Mouse (Mus musculus): Measurements from ENCODE around the gene Pusl1. TPM values are rescaled to one million over a fixed set of nuclear protein-coding genes. Genes with fewer than 3 reads are reported as not detected.

Gene Pusl1
- 23.2 and 27.1 TPM in 2 replicates for polyA plus RNA-seq (2011; ENCODE audit: insufficient read length, low read depth, missing spikeins)

GRCm38 (mm10) chr4:155891551-155892001 is at the start of gene Pusl1, which contains the start of gene Acap3:
Gene Pusl1, minus strand, starts transcription at chr4:155891781.
Gene Acap3, plus strand, starts transcription at chr4:155891822.
- peak within 1 kb of the TSS; percentile 92 for H3K27ac ChIP-seq (ENCODE audit: insufficient read depth, low read length)
- H3K4me1 ChIP-seq (ENCODE audit: control insufficient read depth, insufficient read depth, low read length), result peaks cover 7% of the 10 kb centered on the region; the same call in 1 of the 2 replicates
- peak within 1 kb of the TSS; percentile 70 for H3K4me3 ChIP-seq (ENCODE audit: insufficient read depth, low read length)
- no peak for TF ChIP-seq CTCF (IDR thresholded peaks at IDR 0.05; ENCODE audit: borderline replicate concordance, insufficient read depth, low read length)
- TF ChIP-seq POLR2A (IDR thresholded peaks at IDR 0.05; ENCODE audit: low read depth, low read length), result peak; percentile 86

GRCm38 (mm10) chr4:155932031-155932430 is 40.5 kb upstream of the Pusl1 start:
- H3K4me1 ChIP-seq (ENCODE audit: control insufficient read depth, insufficient read depth, low read length), result no peaks in the 10 kb centered on the region
- H3K27ac ChIP-seq (ENCODE audit: insufficient read depth, low read length), result no peak overlapping the region
- no peak overlapping the region for H3K4me3 ChIP-seq (ENCODE audit: insufficient read depth, low read length)
- TF ChIP-seq POLR2A (IDR thresholded peaks at IDR 0.05; ENCODE audit: low read depth, low read length) (no peak), CTCF (IDR thresholded peaks at IDR 0.05; ENCODE audit: borderline replicate concordance, insufficient read depth, low read length) (no peak)

GRCm38 (mm10) chr4:155908751-155909150 is 17.2 kb upstream of the Pusl1 start:
- no peaks in the 10 kb centered on the region for H3K4me1 ChIP-seq (ENCODE audit: control insufficient read depth, insufficient read depth, low read length)
- TF ChIP-seq POLR2A (IDR thresholded peaks at IDR 0.05; ENCODE audit: low read depth, low read length) (no peak), CTCF (IDR thresholded peaks at IDR 0.05; ENCODE audit: borderline replicate concordance, insufficient read depth, low read length) (no peak)
- no peak overlapping the region for H3K27ac ChIP-seq (ENCODE audit: insufficient read depth, low read length)
- H3K4me3 ChIP-seq (ENCODE audit: insufficient read depth, low read length), result no peak overlapping the region

- H3K27ac ChIP-seq (ENCODE audit: insufficient read depth, low read length), result no peak overlapping the region
- TF ChIP-seq POLR2A (IDR thresholded peaks at IDR 0.05; ENCODE audit: low read depth, low read length) (no peak), CTCF (IDR thresholded peaks at IDR 0.05; ENCODE audit: borderline replicate concordance, insufficient read depth, low read length) (no peak)
- H3K4me3 ChIP-seq (ENCODE audit: insufficient read depth, low read length), result no peak overlapping the region
- no peaks in the 10 kb centered on the region for H3K4me1 ChIP-seq (ENCODE audit: control insufficient read depth, insufficient read depth, low read length)
Measured at GRCm38 (mm10) chr4:155908281-155908680, 16.7 kb upstream of the Pusl1 start.

- Histone ChIP-seq H3K27ac (ENCODE audit: insufficient read depth, low read length) (no peak overlapping the region), H3K4me1 (ENCODE audit: control insufficient read depth, insufficient read depth, low read length) (no peaks in the 10 kb centered on the region), H3K4me3 (ENCODE audit: insufficient read depth, low read length) (no peak overlapping the region)
- TF ChIP-seq CTCF (IDR thresholded peaks at IDR 0.05; ENCODE audit: borderline replicate concordance, insufficient read depth, low read length), result no peak
- TF ChIP-seq POLR2A (IDR thresholded peaks at IDR 0.05; ENCODE audit: low read depth, low read length), result no peak
Measured at GRCm38 (mm10) chr4:155907003-155907402, 15.4 kb upstream of the Pusl1 start.

GRCm38 (mm10) chr4:155906125-155906524 is 14.5 kb upstream of the Pusl1 start:
- H3K4me3 ChIP-seq (ENCODE audit: insufficient read depth, low read length), result no peak overlapping the region
- H3K4me1 ChIP-seq (ENCODE audit: control insufficient read depth, insufficient read depth, low read length), result no peaks in the 10 kb centered on the region
- no peak overlapping the region for H3K27ac ChIP-seq (ENCODE audit: insufficient read depth, low read length)
- TF ChIP-seq POLR2A (IDR thresholded peaks at IDR 0.05; ENCODE audit: low read depth, low read length) (no peak), CTCF (IDR thresholded peaks at IDR 0.05; ENCODE audit: borderline replicate concordance, insufficient read depth, low read length) (no peak)

- Histone ChIP-seq H3K27ac (ENCODE audit: insufficient read depth, low read length) (no peak overlapping the region), H3K4me3 (ENCODE audit: insufficient read depth, low read length) (no peak overlapping the region), H3K4me1 (ENCODE audit: control insufficient read depth, insufficient read depth, low read length) (no peaks in the 10 kb centered on the region)
- TF ChIP-seq CTCF (IDR thresholded peaks at IDR 0.05; ENCODE audit: borderline replicate concordance, insufficient read depth, low read length), result no peak
- TF ChIP-seq POLR2A (IDR thresholded peaks at IDR 0.05; ENCODE audit: low read depth, low read length), result no peak
Measured at GRCm38 (mm10) chr4:155905634-155906033, 14.1 kb upstream of the Pusl1 start.

- TF ChIP-seq POLR2A (IDR thresholded peaks at IDR 0.05; ENCODE audit: low read depth, low read length) (no peak), CTCF (IDR thresholded peaks at IDR 0.05; ENCODE audit: borderline replicate concordance, insufficient read depth, low read length) (peak; percentile 43; the same call in 1 of the 2 replicates)
- no peaks in the 10 kb centered on the region for H3K4me1 ChIP-seq (ENCODE audit: control insufficient read depth, insufficient read depth, low read length)
- H3K4me3 ChIP-seq (ENCODE audit: insufficient read depth, low read length), result no peak overlapping the region
- no peak overlapping the region for H3K27ac ChIP-seq (ENCODE audit: insufficient read depth, low read length)
Measured at GRCm38 (mm10) chr4:155904318-155905102, 12.9 kb upstream of the Pusl1 start.

- TF ChIP-seq CTCF (IDR thresholded peaks at IDR 0.05; ENCODE audit: borderline replicate concordance, insufficient read depth, low read length) (no peak), POLR2A (IDR thresholded peaks at IDR 0.05; ENCODE audit: low read depth, low read length) (no peak)
- no peak overlapping the region for H3K27ac ChIP-seq (ENCODE audit: insufficient read depth, low read length)
Measured at GRCm38 (mm10) chr4:155903246-155903645, 11.7 kb upstream of the Pusl1 start.

GRCm38 (mm10) chr4:155901205-155901604 is 9.6 kb upstream of the Pusl1 start:
- H3K4me3 ChIP-seq (ENCODE audit: insufficient read depth, low read length), result no peak overlapping the region
- no peak for TF ChIP-seq CTCF (IDR thresholded peaks at IDR 0.05; ENCODE audit: borderline replicate concordance, insufficient read depth, low read length)
- no peaks in the 10 kb centered on the region for H3K4me1 ChIP-seq (ENCODE audit: control insufficient read depth, insufficient read depth, low read length)
- no peak overlapping the region for H3K27ac ChIP-seq (ENCODE audit: insufficient read depth, low read length)

More at GRCm38 (mm10) chr4:155903246-155903645, 11.7 kb upstream of the Pusl1 start:
- H3K4me3 ChIP-seq (ENCODE audit: insufficient read depth, low read length), result no peak overlapping the region
- no peaks in the 10 kb centered on the region for H3K4me1 ChIP-seq (ENCODE audit: control insufficient read depth, insufficient read depth, low read length)
